Mouse (Mus musculus) hindbrain, postnatal 0 days (tissue): ENCODE measurements around the gene Gm11563. TPM values are rescaled to one million over a fixed set of nuclear protein-coding genes. Genes with fewer than 3 reads are reported as not detected.
"Not testable (repeated sequence)": the region's sequence is repeated elsewhere in the genome, so short reads cannot be mapped to it uniquely, and the experiment has no call there.

Source experiments
- ATAC-seq: fragments of 200-750 bp; cut with Nextera tagmentation; 2 replicates; pipeline ENCODE4 v1.8.0; 2017; ENCODE audit warnings: mild to moderate bottlenecking, moderate TSS enrichment, moderate library complexity
- DNase-seq: peaks from one replicate; pipeline ENCODE4 v3.0.0-alpha.2; 2015; ENCODE audit warnings: low spot score
- H3K27ac ChIP-seq: fragments of 300-500 bp; sonication (generic); 2 replicates; pipeline ENCODE4 v1.5.1; 2014; ENCODE audit warnings: mild to moderate bottlenecking
- H3K27me3 ChIP-seq: fragments of 300-500 bp; sonication (generic); 2 replicates; pipeline ENCODE4 v1.6.1; 2014; ENCODE audit warnings: low read length, mixed read lengths; ENCODE audit not compliant: insufficient read depth
- H3K36me3 ChIP-seq: fragments of 300-500 bp; sonication (generic); 2 replicates; pipeline ENCODE4 v1.6.1; 2014; ENCODE audit warnings: low read length, mixed read lengths; ENCODE audit not compliant: insufficient read depth
- H3K4me1 ChIP-seq: fragments of 300-500 bp; sonication (generic); 2 replicates; pipeline ENCODE4 v1.6.1; 2014; ENCODE audit warnings: antibody characterized with exemption, low read length, mixed read lengths; ENCODE audit not compliant: insufficient read depth
- H3K4me2 ChIP-seq: fragments of 300-500 bp; sonication (generic); 2 replicates; pipeline ENCODE4 v1.6.1; 2014; ENCODE audit warnings: low read depth, mild to moderate bottlenecking, low read length, moderate library complexity, mixed read lengths
- H3K4me3 ChIP-seq: fragments of 300-500 bp; sonication (generic); 2 replicates; pipeline ENCODE4 v1.5.1; 2014; ENCODE audit warnings: low read length
- H3K9ac ChIP-seq: fragments of 300-500 bp; sonication (generic); replicated peaks from 2 replicates; pipeline ENCODE4 v1.6.1; 2014; ENCODE audit warnings: mild to moderate bottlenecking, low read length, moderate library complexity, mixed read lengths
- H3K9me3 ChIP-seq: fragments of 300-500 bp; sonication (generic); 2 replicates; pipeline ENCODE4 v1.6.1; 2016; ENCODE audit warnings: low read length, mixed read lengths
- CTCF ChIP-seq: IDR thresholded peaks from 2 replicates; pipeline ENCODE4 v1.5.1; 2016; ENCODE audit warnings: antibody characterized with exemption, control low read depth, low read depth
- WGBS: fragments of 180-500 bp; shearing (Covaris S2); extraction: QIAGEN DNeasy Blood & Tissue Kit; methylation state at CpG from one replicate; pipeline ENCODE4 v1.1.7; 2014; 5-methylcytosine and 5-hydroxymethylcytosine counted together
- polyA plus RNA-seq: library from polyadenylated mRNA; unstranded; fragments of >200 nt; fragmentation: Nextera tagmentation; extraction: Ambion mirVana; gene quantifications from 2 replicates; pipeline ENCODE4 v1.2.1, GENCODE M21; 2015
- total RNA-seq: library from RNA; depleted of rRNA; stranded (reverse); fragments of >200 nt; gene quantifications from 2 replicates; pipeline ENCODE4 v1.2.3, GENCODE M21; 2014

The Gm11563 gene
- total and polyA plus RNA-seq, 2 experiments from 2014 or later, result not detected

- Histone ChIP-seq H3K9ac (no peak overlapping the region), H3K27ac (no peak overlapping the region), H3K4me2 (no peak overlapping the region), H3K27me3 (no peaks in the 10 kb centered on the region), H3K9me3 (no peaks in the 10 kb centered on the region), H3K4me1 (no peaks in the 10 kb centered on the region), H3K4me3 (no peak overlapping the region), H3K36me3 (no peaks in the 10 kb centered on the region)
- WGBS, result 50% methylated on average over 5 of the region's 5 CpGs
- ATAC-seq (no peak), DNase-seq (no peak)
- no peak for TF ChIP-seq CTCF
Measured at GRCm38 (mm10) chr11:99657051-99657450, 1.7 kb downstream of the Gm11563 start.

DNA sequence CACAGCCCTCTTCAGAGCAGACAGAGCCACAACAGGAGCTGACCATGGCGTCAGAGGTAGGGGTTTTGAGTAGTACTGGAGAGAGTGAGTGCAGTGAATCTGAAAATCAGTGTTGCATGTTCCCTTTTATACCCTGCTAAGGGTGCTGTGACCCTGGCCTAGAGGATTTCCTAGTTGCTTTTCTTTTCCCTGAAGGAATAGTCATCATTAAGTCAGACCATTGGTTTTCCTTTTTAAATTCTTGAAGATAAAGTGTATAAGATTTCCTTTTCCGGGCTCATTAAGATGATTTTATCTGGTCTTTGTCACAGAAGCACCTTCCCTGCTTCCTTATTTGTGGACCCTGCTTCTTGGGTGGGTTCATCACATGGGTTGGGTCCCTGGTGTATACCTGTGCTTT, 8.6 kb downstream of the Gm11563 start, which contains the start of gene Gm11555:
Gm11555 (minus strand) TSS at position 101 of the 400 bp plus-strand sequence.
- H3K36me3 ChIP-seq, result no peaks in the 10 kb centered on the region
- H3K27me3 ChIP-seq, result no peaks in the 10 kb centered on the region
- no peaks in the 10 kb centered on the region for H3K9me3 ChIP-seq
- DNase-seq (no peak), ATAC-seq (no peak)
- TF ChIP-seq CTCF, result no peak
- no peak within 1 kb of the TSS for H3K4me2 ChIP-seq
- no peaks in the 10 kb centered on the region for H3K4me1 ChIP-seq
- WGBS, result 82% methylated on average over 2 of the region's 2 CpGs
- no peak within 1 kb of the TSS for H3K9ac ChIP-seq
- H3K4me3 ChIP-seq, result no peak within 1 kb of the TSS
- H3K27ac ChIP-seq, result no peak within 1 kb of the TSS

- H3K27ac ChIP-seq, result no peak overlapping the region
- WGBS, result 84% methylated on average over 15 of the region's 15 CpGs
- ATAC-seq (no peak), DNase-seq (no peak)
- H3K4me1 ChIP-seq, result no peaks in the 10 kb centered on the region
- no peak overlapping the region for H3K4me2 ChIP-seq
- no peaks in the 10 kb centered on the region for H3K36me3 ChIP-seq
- H3K27me3 ChIP-seq, result no peaks in the 10 kb centered on the region
- H3K9me3 ChIP-seq, result no peaks in the 10 kb centered on the region
- no peak overlapping the region for H3K4me3 ChIP-seq
- no peak for TF ChIP-seq CTCF
- no peak overlapping the region for H3K9ac ChIP-seq
Measured at GRCm38 (mm10) chr11:99646444-99646843, 12.3 kb downstream of the Gm11563 start.

DNA sequence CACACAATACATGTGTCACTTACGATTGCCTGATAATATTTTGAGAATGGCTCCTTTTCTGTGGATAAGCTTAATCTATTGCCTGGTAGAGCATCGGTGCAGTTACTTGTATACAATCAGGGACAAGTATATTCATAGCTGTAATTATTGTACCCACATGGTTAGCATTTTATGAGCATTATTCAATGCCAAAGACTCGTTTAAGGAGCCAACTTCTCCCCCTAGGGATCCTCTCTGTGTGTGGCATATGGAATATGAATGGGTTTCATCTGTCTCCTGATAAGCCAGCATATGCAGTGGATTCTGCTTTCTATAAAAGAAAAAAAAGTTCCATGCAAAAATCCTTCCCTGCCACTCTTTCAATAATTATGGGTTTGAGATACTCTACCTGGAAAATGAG, 14.4 kb downstream of the Gm11563 start:
- Histone ChIP-seq H3K36me3 (no peaks in the 10 kb centered on the region), H3K4me1 (no peaks in the 10 kb centered on the region), H3K27ac (no peak overlapping the region), H3K4me3 (no peak overlapping the region), H3K9me3 (no peaks in the 10 kb centered on the region), H3K9ac (no peak overlapping the region), H3K27me3 (no peaks in the 10 kb centered on the region), H3K4me2 (no peak overlapping the region)
- ATAC-seq, result no peak
- WGBS, result 62% methylated on average over 3 of the region's 3 CpGs
- peak; percentile 7 for DNase-seq
- TF ChIP-seq CTCF, result no peak

DNA sequence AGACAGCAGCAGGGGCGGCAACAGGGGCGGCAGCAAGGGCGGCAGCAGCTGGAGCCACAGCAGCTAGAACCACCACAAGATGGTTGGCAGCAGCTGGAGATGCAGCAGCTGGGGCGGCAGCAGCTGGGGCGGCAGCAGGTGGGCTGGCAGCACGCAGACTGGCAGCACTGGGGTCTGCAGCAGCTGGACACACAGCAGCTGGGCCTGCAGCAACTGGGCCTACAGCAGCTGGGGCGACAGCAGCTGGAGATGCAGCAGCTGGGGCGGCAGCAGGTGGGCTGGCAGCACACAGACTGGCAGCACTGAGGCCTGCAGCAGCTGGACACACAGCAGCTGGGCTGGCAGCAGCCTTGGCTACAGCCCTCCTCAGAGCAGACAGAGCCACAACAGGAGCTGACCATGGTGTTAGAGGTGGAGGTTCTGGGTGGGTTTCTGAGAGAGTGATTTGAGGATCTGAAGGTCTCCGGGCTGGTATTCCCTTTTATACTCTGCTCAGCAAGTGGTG, 15.1 kb downstream of the Gm11563 start, which contains the start of gene Krtap4-7:
Krtap4-7 (minus strand) TSS at position 455 of the 505 bp plus-strand sequence.
- ATAC-seq, H3K27me3 ChIP-seq, H3K36me3 ChIP-seq, H3K27ac ChIP-seq, H3K9me3 ChIP-seq, H3K9ac ChIP-seq, H3K4me1 ChIP-seq, DNase-seq, H3K4me3 ChIP-seq, H3K4me2 ChIP-seq: not testable (repeated sequence)
- WGBS, result 80% methylated on average over 9 of the region's 9 CpGs

DNA sequence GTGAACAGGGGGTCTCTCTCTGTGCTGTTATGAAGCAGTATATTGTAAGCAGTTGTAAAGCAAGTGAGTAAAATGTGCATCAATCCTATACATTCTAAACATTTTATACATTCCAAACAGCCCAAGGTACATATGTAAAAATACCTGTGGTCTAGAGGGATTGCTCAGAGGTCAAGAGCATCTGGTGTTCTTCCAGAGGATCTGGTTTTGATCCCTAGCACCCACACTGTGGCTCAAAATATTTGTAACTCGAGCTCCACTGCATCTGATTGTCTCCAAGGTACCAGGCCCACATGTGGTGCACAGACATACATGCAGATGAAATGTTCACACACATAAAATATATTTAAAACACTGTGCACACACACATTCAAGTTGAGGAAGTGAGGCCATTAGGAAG, 17.8 kb downstream of the Gm11563 start:
- DNase-seq (no peak), ATAC-seq (no peak)
- H3K4me3 ChIP-seq, result no peak overlapping the region
- H3K9ac ChIP-seq, result no peak overlapping the region
- H3K4me2 ChIP-seq, result no peak overlapping the region
- no peaks in the 10 kb centered on the region for H3K4me1 ChIP-seq
- WGBS, result 28% methylated on average over 1 of the region's 1 CpGs
- no peaks in the 10 kb centered on the region for H3K27me3 ChIP-seq
- TF ChIP-seq CTCF, result no peak
- no peaks in the 10 kb centered on the region for H3K9me3 ChIP-seq
- H3K27ac ChIP-seq, result no peak overlapping the region
- H3K36me3 ChIP-seq, result no peaks in the 10 kb centered on the region

- TF ChIP-seq CTCF, result no peak
- no peaks in the 10 kb centered on the region for H3K4me1 ChIP-seq
- H3K4me3 ChIP-seq, result no peak overlapping the region
- no peak overlapping the region for H3K9ac ChIP-seq
- DNase-seq (peak; percentile 10), ATAC-seq (no peak)
- H3K27me3 ChIP-seq, result no peaks in the 10 kb centered on the region
- H3K9me3 ChIP-seq, result no peaks in the 10 kb centered on the region
- H3K4me2 ChIP-seq, result no peak overlapping the region
- WGBS, result 75% methylated on average over 1 of the region's 1 CpGs
- no peaks in the 10 kb centered on the region for H3K36me3 ChIP-seq
- H3K27ac ChIP-seq, result no peak overlapping the region
Measured at GRCm38 (mm10) chr11:99637086-99637485, 21.7 kb downstream of the Gm11563 start.
